Mouse (Mus musculus): ENCODE results near the gene Slc2a13. TPM values are rescaled to one million over a fixed set of nuclear protein-coding genes. Genes with fewer than 3 reads are reported as not detected.

The Slc2a13 gene
- polyA plus RNA-seq, 1 experiment from 2014 or later: 2.0 TPM

GRCm38 (mm10) chr15:91443449-91443848 lies 129.6 kb downstream of the Slc2a13 start:
- DNase-seq (ENCODE audit: low spot score): no peak
- 81% methylated on average over 8 of the region's 8 CpGs for WGBS
- H3K4me3 ChIP-seq (ENCODE audit: low read depth, low read length): no peak overlapping the region

GRCm38 (mm10) chr15:91439883-91440282 lies 133.2 kb downstream of the Slc2a13 start:
- no peak overlapping the region for H3K4me2 ChIP-seq (ENCODE audit: low read depth, low read length, severe bottlenecking)
- 88% methylated on average over 2 of the region's 2 CpGs for WGBS
- ATAC-seq (replicated peaks; ENCODE audit: low FRiP score) (no peak), DNase-seq (ENCODE audit: low spot score) (no peak)
- no peak overlapping the region for H3K9ac ChIP-seq (ENCODE audit: low read length)
- no peaks in the 10 kb centered on the region for H3K4me1 ChIP-seq (replicated peaks; ENCODE audit: control insufficient read depth, insufficient read depth, low read length)
- H3K27me3 ChIP-seq (ENCODE audit: control insufficient read depth, insufficient read depth, low read length): no peaks in the 10 kb centered on the region
- no peak overlapping the region for H3K4me3 ChIP-seq (ENCODE audit: low read depth, low read length)
- no peak overlapping the region for H3K27ac ChIP-seq (ENCODE audit: low read depth, low read length)
- no peaks in the 10 kb centered on the region for H3K9me3 ChIP-seq (ENCODE audit: control insufficient read depth, low read length)
- no peaks in the 10 kb centered on the region for H3K36me3 ChIP-seq (ENCODE audit: control insufficient read depth, insufficient read depth, low read length)

More at GRCm38 (mm10) chr15:91443449-91443848, 129.6 kb downstream of the Slc2a13 start:
- Histone ChIP-seq H3K27ac (ENCODE audit: low read depth, low read length) (no peak overlapping the region), H3K9me3 (ENCODE audit: control insufficient read depth, low read length) (no peaks in the 10 kb centered on the region), H3K36me3 (ENCODE audit: control insufficient read depth, insufficient read depth, low read length) (no peaks in the 10 kb centered on the region), H3K4me1 (replicated peaks; ENCODE audit: control insufficient read depth, insufficient read depth, low read length) (no peaks in the 10 kb centered on the region), H3K4me2 (ENCODE audit: low read depth, low read length, severe bottlenecking) (no peak overlapping the region), H3K9ac (ENCODE audit: low read length) (no peak overlapping the region), H3K27me3 (ENCODE audit: control insufficient read depth, insufficient read depth, low read length) (no peaks in the 10 kb centered on the region)
- ATAC-seq (replicated peaks; ENCODE audit: low FRiP score): no peak

- ATAC-seq (replicated peaks; ENCODE audit: low FRiP score) (no peak), DNase-seq (ENCODE audit: low spot score) (no peak)
- no peak overlapping the region for H3K9ac ChIP-seq (ENCODE audit: low read length)
- no peaks in the 10 kb centered on the region for H3K27me3 ChIP-seq (ENCODE audit: control insufficient read depth, insufficient read depth, low read length)
- H3K4me2 ChIP-seq (ENCODE audit: low read depth, low read length, severe bottlenecking): no peak overlapping the region
- no peaks in the 10 kb centered on the region for H3K9me3 ChIP-seq (ENCODE audit: control insufficient read depth, low read length)
- H3K36me3 ChIP-seq (ENCODE audit: control insufficient read depth, insufficient read depth, low read length): no peaks in the 10 kb centered on the region
- H3K27ac ChIP-seq (ENCODE audit: low read depth, low read length): no peak overlapping the region
- no peaks in the 10 kb centered on the region for H3K4me1 ChIP-seq (replicated peaks; ENCODE audit: control insufficient read depth, insufficient read depth, low read length)
- 90% methylated on average over 6 of the region's 6 CpGs for WGBS
- H3K4me3 ChIP-seq (ENCODE audit: low read depth, low read length): no peak overlapping the region
These were observed 147.6 kb downstream of the Slc2a13 start for GRCm38 (mm10) chr15:91425426-91425825.

- DNase-seq (ENCODE audit: low spot score) (no peak), ATAC-seq (replicated peaks; ENCODE audit: low FRiP score) (no peak)
- H3K4me3 ChIP-seq (ENCODE audit: low read depth, low read length): no peak overlapping the region
- H3K9ac ChIP-seq (ENCODE audit: low read length): no peak overlapping the region
- no peak overlapping the region for H3K27ac ChIP-seq (ENCODE audit: low read depth, low read length)
- 74% methylated on average over 7 of the region's 7 CpGs for WGBS
- no peaks in the 10 kb centered on the region for H3K27me3 ChIP-seq (ENCODE audit: control insufficient read depth, insufficient read depth, low read length)
- no peaks in the 10 kb centered on the region for H3K9me3 ChIP-seq (ENCODE audit: control insufficient read depth, low read length)
- no peaks in the 10 kb centered on the region for H3K4me1 ChIP-seq (replicated peaks; ENCODE audit: control insufficient read depth, insufficient read depth, low read length)
- no peak overlapping the region for H3K4me2 ChIP-seq (ENCODE audit: low read depth, low read length, severe bottlenecking)
- H3K36me3 ChIP-seq (ENCODE audit: control insufficient read depth, insufficient read depth, low read length): no peaks in the 10 kb centered on the region
These were observed 166.1 kb downstream of the Slc2a13 start for GRCm38 (mm10) chr15:91406979-91407378.

- Histone ChIP-seq H3K36me3 (ENCODE audit: control insufficient read depth, insufficient read depth, low read length) (no peaks in the 10 kb centered on the region), H3K27ac (ENCODE audit: low read depth, low read length) (no peak overlapping the region), H3K4me3 (ENCODE audit: low read depth, low read length) (no peak overlapping the region), H3K4me1 (replicated peaks; ENCODE audit: control insufficient read depth, insufficient read depth, low read length) (no peaks in the 10 kb centered on the region), H3K9ac (ENCODE audit: low read length) (no peak overlapping the region), H3K4me2 (ENCODE audit: low read depth, low read length, severe bottlenecking) (no peak overlapping the region), H3K27me3 (ENCODE audit: control insufficient read depth, insufficient read depth, low read length) (no peaks in the 10 kb centered on the region), H3K9me3 (ENCODE audit: control insufficient read depth, low read length) (no peaks in the 10 kb centered on the region)
- 86% methylated on average over 4 of the region's 4 CpGs for WGBS
- DNase-seq (ENCODE audit: low spot score) (no peak), ATAC-seq (replicated peaks; ENCODE audit: low FRiP score) (no peak)
These were observed 177.9 kb downstream of the Slc2a13 start for GRCm38 (mm10) chr15:91395165-91395564.

- H3K36me3 ChIP-seq (ENCODE audit: control insufficient read depth, insufficient read depth, low read length): no peaks in the 10 kb centered on the region
- H3K4me1 ChIP-seq (replicated peaks; ENCODE audit: control insufficient read depth, insufficient read depth, low read length): no peaks in the 10 kb centered on the region
- no peak overlapping the region for H3K9ac ChIP-seq (ENCODE audit: low read length)
- no peaks in the 10 kb centered on the region for H3K27me3 ChIP-seq (ENCODE audit: control insufficient read depth, insufficient read depth, low read length)
- H3K27ac ChIP-seq (ENCODE audit: low read depth, low read length): no peak overlapping the region
- WGBS: 72% methylated on average over 1 of the region's 1 CpGs
- no peak overlapping the region for H3K4me2 ChIP-seq (ENCODE audit: low read depth, low read length, severe bottlenecking)
- ATAC-seq (replicated peaks; ENCODE audit: low FRiP score): no peak
- no peaks in the 10 kb centered on the region for H3K9me3 ChIP-seq (ENCODE audit: control insufficient read depth, low read length)
- H3K4me3 ChIP-seq (ENCODE audit: low read depth, low read length): no peak overlapping the region
- no peak for DNase-seq (ENCODE audit: low spot score)
These were observed 189.4 kb downstream of the Slc2a13 start for GRCm38 (mm10) chr15:91383694-91384093.

- Histone ChIP-seq H3K4me3 (ENCODE audit: low read depth, low read length) (no peak overlapping the region), H3K4me1 (replicated peaks; ENCODE audit: control insufficient read depth, insufficient read depth, low read length) (no peaks in the 10 kb centered on the region), H3K27ac (ENCODE audit: low read depth, low read length) (no peak overlapping the region), H3K9ac (ENCODE audit: low read length) (no peak overlapping the region), H3K27me3 (ENCODE audit: control insufficient read depth, insufficient read depth, low read length) (no peaks in the 10 kb centered on the region), H3K9me3 (ENCODE audit: control insufficient read depth, low read length) (no peaks in the 10 kb centered on the region), H3K36me3 (ENCODE audit: control insufficient read depth, insufficient read depth, low read length) (no peaks in the 10 kb centered on the region), H3K4me2 (ENCODE audit: low read depth, low read length, severe bottlenecking) (no peak overlapping the region)
- ATAC-seq (replicated peaks; ENCODE audit: low FRiP score): no peak
- no peak for DNase-seq (ENCODE audit: low spot score)
- 93% methylated on average over 2 of the region's 2 CpGs for WGBS
These were observed 190.5 kb downstream of the Slc2a13 start for GRCm38 (mm10) chr15:91382606-91383005.

GRCm38 (mm10) chr15:91381864-91382263 lies 191.2 kb downstream of the Slc2a13 start:
- 93% methylated on average over 1 of the region's 1 CpGs for WGBS
- ATAC-seq (replicated peaks; ENCODE audit: low FRiP score) (no peak), DNase-seq (ENCODE audit: low spot score) (no peak)
- H3K9ac ChIP-seq (ENCODE audit: low read length): no peak overlapping the region
- H3K27me3 ChIP-seq (ENCODE audit: control insufficient read depth, insufficient read depth, low read length): no peaks in the 10 kb centered on the region
- no peaks in the 10 kb centered on the region for H3K4me1 ChIP-seq (replicated peaks; ENCODE audit: control insufficient read depth, insufficient read depth, low read length)
- no peaks in the 10 kb centered on the region for H3K36me3 ChIP-seq (ENCODE audit: control insufficient read depth, insufficient read depth, low read length)
- H3K4me2 ChIP-seq (ENCODE audit: low read depth, low read length, severe bottlenecking): no peak overlapping the region
- H3K27ac ChIP-seq (ENCODE audit: low read depth, low read length): no peak overlapping the region
- no peak overlapping the region for H3K4me3 ChIP-seq (ENCODE audit: low read depth, low read length)
- H3K9me3 ChIP-seq (ENCODE audit: control insufficient read depth, low read length): no peaks in the 10 kb centered on the region

GRCm38 (mm10) chr15:91378751-91379325 lies 194.2 kb downstream of the Slc2a13 start:
- H3K4me2 ChIP-seq (ENCODE audit: low read depth, low read length, severe bottlenecking): no peak overlapping the region
- no peak overlapping the region for H3K4me3 ChIP-seq (ENCODE audit: low read depth, low read length)
- 74% methylated on average over 8 of the region's 8 CpGs for WGBS
- no peaks in the 10 kb centered on the region for H3K9me3 ChIP-seq (ENCODE audit: control insufficient read depth, low read length)
- DNase-seq (ENCODE audit: low spot score): no peak
- H3K27ac ChIP-seq (ENCODE audit: low read depth, low read length): no peak overlapping the region
- no peaks in the 10 kb centered on the region for H3K36me3 ChIP-seq (ENCODE audit: control insufficient read depth, insufficient read depth, low read length)
- H3K27me3 ChIP-seq (ENCODE audit: control insufficient read depth, insufficient read depth, low read length): no peaks in the 10 kb centered on the region
- ATAC-seq (replicated peaks; ENCODE audit: low FRiP score): no peak
- 0 out of 2 replicates have a peak, but pooled peaks cover 2% of the 10 kb centered on the region for H3K4me1 ChIP-seq (replicated peaks; ENCODE audit: control insufficient read depth, insufficient read depth, low read length)
- H3K9ac ChIP-seq (ENCODE audit: low read length): no peak overlapping the region

Measured in forebrain, embryonic 11.5 days (tissue).